Mouse (Mus musculus) forebrain, embryonic 15.5 days (tissue): ENCODE measurements around the gene AU018091. TPM values are rescaled to one million over a fixed set of nuclear protein-coding genes. Genes with fewer than 3 reads are reported as not detected.

Experiments
- ATAC-seq: fragments of 200-750 bp; cut with Nextera tagmentation; replicated peaks from 2 replicates; pipeline ENCODE4 v1.8.0; 2017; ENCODE audit warnings: mild to moderate bottlenecking, moderate TSS enrichment, moderate library complexity
- H3K27ac ChIP-seq: fragments of 300-500 bp; sonication (generic); replicated peaks from 2 replicates; pipeline ENCODE4 v1.5.1; 2015; ENCODE audit warnings: mild to moderate bottlenecking, inconsistent platforms
- H3K27me3 ChIP-seq: fragments of 300-500 bp; sonication (generic); 2 replicates; pipeline ENCODE4 v1.6.1; 2015; ENCODE audit warnings: inconsistent platforms
- H3K36me3 ChIP-seq: fragments of 300-500 bp; sonication (generic); 2 replicates; pipeline ENCODE4 v1.6.1; 2015; ENCODE audit warnings: mild to moderate bottlenecking, inconsistent platforms
- H3K4me1 ChIP-seq: fragments of 300-500 bp; sonication (generic); 2 replicates; pipeline ENCODE4 v1.6.1; 2015; ENCODE audit warnings: inconsistent platforms
- H3K4me2 ChIP-seq: fragments of 300-500 bp; sonication (generic); replicated peaks from 2 replicates; pipeline ENCODE4 v1.6.1; 2015; ENCODE audit warnings: mild to moderate bottlenecking, inconsistent platforms
- H3K4me3 ChIP-seq: fragments of 300-500 bp; sonication (generic); 2 replicates; pipeline ENCODE4 v1.5.1; 2015; ENCODE audit warnings: mild to moderate bottlenecking, inconsistent platforms
- H3K9ac ChIP-seq: fragments of 300-500 bp; sonication (generic); replicated peaks from 2 replicates; pipeline ENCODE4 v1.6.1; 2015; ENCODE audit warnings: mild to moderate bottlenecking, inconsistent platforms
- H3K9me3 ChIP-seq: fragments of 300-500 bp; sonication (generic); 2 replicates; pipeline ENCODE4 v1.6.1; 2016; ENCODE audit warnings: inconsistent platforms
- WGBS: fragments of 180-500 bp; shearing (Covaris S2); methylation state at CpG from one replicate; pipeline ENCODE4 v1.1.7; 2015; ENCODE audit warnings: mixed read lengths; 5-methylcytosine and 5-hydroxymethylcytosine counted together
- polyA plus RNA-seq: library from polyadenylated mRNA; unstranded; fragments of >200 nt; fragmentation: Nextera tagmentation; extraction: Ambion mirVana; gene quantifications from 2 replicates; pipeline ENCODE4 v1.2.1, GENCODE M21; 2015

The AU018091 gene
- not detected in 2 replicates for polyA plus RNA-seq

GRCm38 (mm10) chr7:3168925-3169324 lies at the start of gene AU018091:
AU018091 (minus strand) TSS chr7:3169203.
- no peaks in the 10 kb centered on the region for H3K4me1 ChIP-seq
- H3K4me3 ChIP-seq, result no peak within 1 kb of the TSS
- H3K4me2 ChIP-seq, result no peak within 1 kb of the TSS
- no peak for ATAC-seq
- WGBS, result 90% methylated on average over 3 of the region's 3 CpGs
- H3K27ac ChIP-seq, result no peak within 1 kb of the TSS
- H3K36me3 ChIP-seq, result no peaks in the 10 kb centered on the region
- no peak within 1 kb of the TSS for H3K9ac ChIP-seq
- H3K27me3 ChIP-seq, result no peaks in the 10 kb centered on the region
- no peaks in the 10 kb centered on the region for H3K9me3 ChIP-seq

GRCm38 (mm10) chr7:3217546-3218056 lies 48.6 kb upstream of the AU018091 start:
- H3K27ac ChIP-seq, result no peak overlapping the region
- H3K9me3 ChIP-seq, result no peaks in the 10 kb centered on the region
- no peaks in the 10 kb centered on the region for H3K4me1 ChIP-seq
- ATAC-seq, result no peak
- H3K4me3 ChIP-seq, result no peak overlapping the region
- 25% methylated on average over 10 of the region's 10 CpGs for WGBS
- H3K4me2 ChIP-seq, result no peak overlapping the region
- peaks cover 16% of the 10 kb centered on the region; the same call in 1 of the 2 replicates for H3K27me3 ChIP-seq
- H3K36me3 ChIP-seq, result no peaks in the 10 kb centered on the region
- H3K9ac ChIP-seq, result no peak overlapping the region

GRCm38 (mm10) chr7:3216331-3216730 lies 47.3 kb upstream of the AU018091 start:
- Histone ChIP-seq H3K4me3 (no peak overlapping the region), H3K27me3 (peaks cover 16% of the 10 kb centered on the region; the same call in 1 of the 2 replicates), H3K9ac (no peak overlapping the region), H3K4me1 (no peaks in the 10 kb centered on the region), H3K9me3 (no peaks in the 10 kb centered on the region), H3K4me2 (no peak overlapping the region), H3K36me3 (no peaks in the 10 kb centered on the region), H3K27ac (no peak overlapping the region)
- no peak for ATAC-seq
- 94% methylated on average over 2 of the region's 3 CpGs for WGBS

- Histone ChIP-seq H3K4me1 (no peaks in the 10 kb centered on the region), H3K27ac (no peak overlapping the region), H3K9ac (no peak overlapping the region), H3K27me3 (peaks cover 7% of the 10 kb centered on the region; the same call in 1 of the 2 replicates), H3K36me3 (no peaks in the 10 kb centered on the region), H3K4me3 (no peak overlapping the region), H3K9me3 (no peaks in the 10 kb centered on the region), H3K4me2 (no peak overlapping the region)
- WGBS, result 12% methylated on average over 3 of the region's 3 CpGs
- ATAC-seq, result no peak
Measured at GRCm38 (mm10) chr7:3213557-3213956, 44.6 kb upstream of the AU018091 start.

- 36% methylated on average over 1 of the region's 1 CpGs for WGBS
- Histone ChIP-seq H3K9ac (no peak overlapping the region), H3K4me2 (no peak overlapping the region), H3K36me3 (no peaks in the 10 kb centered on the region), H3K4me3 (no peak overlapping the region), H3K9me3 (no peaks in the 10 kb centered on the region), H3K4me1 (no peaks in the 10 kb centered on the region), H3K27me3 (peaks cover 3% of the 10 kb centered on the region; the same call in 1 of the 2 replicates), H3K27ac (no peak overlapping the region)
- ATAC-seq, result no peak
Measured at GRCm38 (mm10) chr7:3213156-3213555, 44.2 kb upstream of the AU018091 start.

- H3K9ac ChIP-seq, result no peak overlapping the region
- no peak overlapping the region for H3K27ac ChIP-seq
- no peaks in the 10 kb centered on the region for H3K9me3 ChIP-seq
- no peaks in the 10 kb centered on the region for H3K36me3 ChIP-seq
- 44% methylated on average over 12 of the region's 12 CpGs for WGBS
- H3K4me1 ChIP-seq, result no peaks in the 10 kb centered on the region
- H3K4me3 ChIP-seq, result no peak overlapping the region
- no peak for ATAC-seq
- no peak overlapping the region for H3K4me2 ChIP-seq
- no peaks in the 10 kb centered on the region for H3K27me3 ChIP-seq
Measured at GRCm38 (mm10) chr7:3212002-3212790, 43.2 kb upstream of the AU018091 start.

- Histone ChIP-seq H3K4me2 (no peak overlapping the region), H3K27me3 (no peaks in the 10 kb centered on the region), H3K36me3 (no peaks in the 10 kb centered on the region), H3K9ac (no peak overlapping the region), H3K4me3 (no peak overlapping the region), H3K9me3 (no peaks in the 10 kb centered on the region), H3K4me1 (no peaks in the 10 kb centered on the region), H3K27ac (no peak overlapping the region)
- no peak for ATAC-seq
- 78% methylated on average over 8 of the region's 8 CpGs for WGBS
Measured at GRCm38 (mm10) chr7:3211518-3211917, 42.5 kb upstream of the AU018091 start.

GRCm38 (mm10) chr7:3210605-3211004 lies 41.6 kb upstream of the AU018091 start:
- Histone ChIP-seq H3K4me2 (no peak overlapping the region), H3K4me3 (no peak overlapping the region), H3K9ac (no peak overlapping the region), H3K27ac (no peak overlapping the region), H3K27me3 (no peaks in the 10 kb centered on the region), H3K9me3 (no peaks in the 10 kb centered on the region), H3K36me3 (no peaks in the 10 kb centered on the region), H3K4me1 (no peaks in the 10 kb centered on the region)
- ATAC-seq, result no peak
- 51% methylated on average over 6 of the region's 6 CpGs for WGBS

- 9% methylated on average over 4 of the region's 4 CpGs for WGBS
- no peaks in the 10 kb centered on the region for H3K36me3 ChIP-seq
Measured at GRCm38 (mm10) chr7:3206520-3206919, 37.5 kb upstream of the AU018091 start.

GRCm38 (mm10) chr7:3204628-3205027 lies 35.6 kb upstream of the AU018091 start:
- Histone ChIP-seq H3K9me3 (no peaks in the 10 kb centered on the region), H3K36me3 (no peaks in the 10 kb centered on the region), H3K9ac (no peak overlapping the region), H3K27me3 (no peaks in the 10 kb centered on the region), H3K4me1 (no peaks in the 10 kb centered on the region), H3K27ac (no peak overlapping the region), H3K4me2 (no peak overlapping the region), H3K4me3 (no peak overlapping the region)
- ATAC-seq, result no peak
- 90% methylated on average over 4 of the region's 4 CpGs for WGBS

More at GRCm38 (mm10) chr7:3206520-3206919, 37.5 kb upstream of the AU018091 start:
- H3K4me3 ChIP-seq, result no peak overlapping the region
- H3K4me2 ChIP-seq, result no peak overlapping the region
- H3K27ac ChIP-seq, result no peak overlapping the region
- H3K9ac ChIP-seq, result no peak overlapping the region
- H3K4me1 ChIP-seq, result no peaks in the 10 kb centered on the region
- H3K27me3 ChIP-seq, result no peaks in the 10 kb centered on the region
- no peak for ATAC-seq
- no peaks in the 10 kb centered on the region for H3K9me3 ChIP-seq

- no peaks in the 10 kb centered on the region for H3K27me3 ChIP-seq
- H3K9ac ChIP-seq, result no peak overlapping the region
- no peak for ATAC-seq
- no peaks in the 10 kb centered on the region for H3K4me1 ChIP-seq
- H3K4me2 ChIP-seq, result no peak overlapping the region
- H3K27ac ChIP-seq, result no peak overlapping the region
- H3K9me3 ChIP-seq, result no peaks in the 10 kb centered on the region
- H3K36me3 ChIP-seq, result no peaks in the 10 kb centered on the region
- no peak overlapping the region for H3K4me3 ChIP-seq
- 22% methylated on average over 3 of the region's 3 CpGs for WGBS
Measured at GRCm38 (mm10) chr7:3203890-3204289, 34.9 kb upstream of the AU018091 start.

GRCm38 (mm10) chr7:3201134-3201705 lies 32.2 kb upstream of the AU018091 start:
- no peak overlapping the region for H3K9ac ChIP-seq
- no peaks in the 10 kb centered on the region for H3K36me3 ChIP-seq
- 40% methylated on average over 12 of the region's 12 CpGs for WGBS
- no peak overlapping the region for H3K4me2 ChIP-seq
- H3K9me3 ChIP-seq, result no peaks in the 10 kb centered on the region
- H3K4me1 ChIP-seq, result no peaks in the 10 kb centered on the region
- ATAC-seq, result no peak
- H3K4me3 ChIP-seq, result no peak overlapping the region
- H3K27ac ChIP-seq, result no peak overlapping the region
- no peaks in the 10 kb centered on the region for H3K27me3 ChIP-seq
